Mouse (Mus musculus) bone marrow macrophage, adult 2 months (primary cell): ENCODE measurements around the gene Gm43191. TPM values are rescaled to one million over a fixed set of nuclear protein-coding genes. Genes with fewer than 3 reads are reported as not detected.

Experiments
- H3K27ac ChIP-seq: 2 replicates; pipeline ENCODE4 v1.5.1; 2012; ENCODE audit warnings: low read depth, low read length; ENCODE audit not compliant: insufficient read depth
- H3K4me1 ChIP-seq: 2 replicates; pipeline ENCODE4 v1.6.1; 2012; ENCODE audit warnings: low read length; ENCODE audit not compliant: control insufficient read depth, insufficient read depth
- H3K4me3 ChIP-seq: 2 replicates; pipeline ENCODE4 v1.5.1; 2012; ENCODE audit warnings: mild to moderate bottlenecking, low read length, moderate library complexity; ENCODE audit not compliant: insufficient read depth
- CTCF ChIP-seq: IDR thresholded peaks from 2 replicates; pipeline ENCODE4 v1.5.1; 2012; ENCODE audit warnings: low read depth, mild to moderate bottlenecking, low read length, moderate library complexity
- POLR2A ChIP-seq: IDR thresholded peaks from 2 replicates; pipeline ENCODE4 v1.6.1; 2012; ENCODE audit warnings: mild to moderate bottlenecking, low read depth, low read length, borderline replicate concordance
- polyA plus RNA-seq: library from polyadenylated mRNA; stranded (reverse); fragments of >200 nt; gene quantifications from 2 replicates; pipeline ENCODE4 v1.2.4, GENCODE M21; 2012; ENCODE audit not compliant: missing spikeins, insufficient read depth, insufficient read length

Gm43191 gene
- polyA plus RNA-seq, 1 experiment: not detected

GRCm38 (mm10) chr3:116646387-116646786, 34.7 kb downstream of the Gm43191 start:
- Histone ChIP-seq H3K4me3 (no peak overlapping the region), H3K4me1 (peaks cover 25% of the 10 kb centered on the region), H3K27ac (no peak overlapping the region)
- TF ChIP-seq POLR2A (no peak), CTCF (no peak)

- Histone ChIP-seq H3K4me1 (peaks cover 13% of the 10 kb centered on the region), H3K27ac (no peak overlapping the region), H3K4me3 (no peak overlapping the region)
- TF ChIP-seq POLR2A: no peak
- TF ChIP-seq CTCF: no peak
Observed at GRCm38 (mm10) chr3:116642373-116642772, 38.7 kb downstream of the Gm43191 start.

- TF ChIP-seq CTCF (no peak), POLR2A (no peak)
- Histone ChIP-seq H3K4me1 (peaks cover 13% of the 10 kb centered on the region), H3K27ac (no peak overlapping the region), H3K4me3 (no peak overlapping the region)
Observed at GRCm38 (mm10) chr3:116641811-116642371, 39.2 kb downstream of the Gm43191 start.

GRCm38 (mm10) chr3:116640024-116640423, 41.0 kb downstream of the Gm43191 start:
- H3K4me3 ChIP-seq: no peak overlapping the region
- TF ChIP-seq POLR2A: no peak
- no peak for TF ChIP-seq CTCF
- no peak overlapping the region for H3K27ac ChIP-seq
- H3K4me1 ChIP-seq: peaks cover 20% of the 10 kb centered on the region

GRCm38 (mm10) chr3:116638572-116638971, 42.5 kb downstream of the Gm43191 start:
- peaks cover 32% of the 10 kb centered on the region for H3K4me1 ChIP-seq
- no peak overlapping the region for H3K27ac ChIP-seq
- no peak overlapping the region for H3K4me3 ChIP-seq
- no peak for TF ChIP-seq CTCF
- TF ChIP-seq POLR2A: no peak

GRCm38 (mm10) chr3:116637693-116638476, 43.2 kb downstream of the Gm43191 start:
- TF ChIP-seq POLR2A: no peak
- TF ChIP-seq CTCF: no peak
- Histone ChIP-seq H3K4me1 (peaks cover 38% of the 10 kb centered on the region), H3K4me3 (no peak overlapping the region), H3K27ac (no peak overlapping the region)

- H3K27ac ChIP-seq: no peak overlapping the region
Observed at GRCm38 (mm10) chr3:116635799-116636198, 45.3 kb downstream of the Gm43191 start.

GRCm38 (mm10) chr3:116634853-116635252, 46.2 kb downstream of the Gm43191 start:
- no peak overlapping the region for H3K27ac ChIP-seq
- TF ChIP-seq CTCF: no peak
- no peak for TF ChIP-seq POLR2A
- H3K4me3 ChIP-seq: no peak overlapping the region
- peaks cover 33% of the 10 kb centered on the region for H3K4me1 ChIP-seq

More at GRCm38 (mm10) chr3:116635799-116636198, 45.3 kb downstream of the Gm43191 start:
- no peak for TF ChIP-seq POLR2A
- no peak for TF ChIP-seq CTCF
- peaks cover 36% of the 10 kb centered on the region for H3K4me1 ChIP-seq
- H3K4me3 ChIP-seq: no peak overlapping the region

GRCm38 (mm10) chr3:116634091-116634490, 47.0 kb downstream of the Gm43191 start:
- Histone ChIP-seq H3K27ac (peak overlapping the region; percentile 41), H3K4me3 (no peak overlapping the region), H3K4me1 (peaks cover 30% of the 10 kb centered on the region)
- no peak for TF ChIP-seq POLR2A
- no peak for TF ChIP-seq CTCF

- TF ChIP-seq POLR2A (no peak), CTCF (no peak)
- no peak overlapping the region for H3K27ac ChIP-seq
- H3K4me1 ChIP-seq: peaks cover 27% of the 10 kb centered on the region
- H3K4me3 ChIP-seq: no peak overlapping the region
Observed at GRCm38 (mm10) chr3:116632971-116633370, 48.1 kb downstream of the Gm43191 start.

GRCm38 (mm10) chr3:116631459-116631858, 49.6 kb downstream of the Gm43191 start:
- H3K27ac ChIP-seq: no peak overlapping the region

More at GRCm38 (mm10) chr3:116631459-116631858, 49.6 kb downstream of the Gm43191 start:
- TF ChIP-seq CTCF (no peak), POLR2A (no peak)
- no peak overlapping the region for H3K4me3 ChIP-seq
- H3K4me1 ChIP-seq: peaks cover 25% of the 10 kb centered on the region
